Mouse (Mus musculus) liver, embryonic 13.5 days (tissue): ENCODE measurements around the gene Cbx1. TPM values are rescaled to one million over a fixed set of nuclear protein-coding genes. Genes with fewer than 3 reads are reported as not detected.

Experiments used
- ATAC-seq: fragments of 200-750 bp; cut with Nextera tagmentation; 2 replicates; pipeline ENCODE4 v1.8.0; 2017; ENCODE audit warnings: low read depth, mild to moderate bottlenecking, moderate number of reproducible peaks, moderate library complexity
- DNase-seq: peaks from one replicate; pipeline ENCODE4 v3.0.0; 2022
- H3K27ac ChIP-seq: fragments of 300-500 bp; sonication (generic); 2 replicates; pipeline ENCODE4 v1.5.1; 2015; ENCODE audit warnings: moderate library complexity, mild to moderate bottlenecking, inconsistent platforms
- H3K27me3 ChIP-seq: fragments of 300-500 bp; sonication (generic); 2 replicates; pipeline ENCODE4 v1.6.1; 2015; ENCODE audit warnings: mild to moderate bottlenecking, inconsistent platforms
- H3K36me3 ChIP-seq: fragments of 300-500 bp; sonication (generic); 2 replicates; pipeline ENCODE4 v1.6.1; 2015; ENCODE audit warnings: mild to moderate bottlenecking, inconsistent platforms
- H3K4me1 ChIP-seq: fragments of 300-500 bp; sonication (generic); replicated peaks from 2 replicates; pipeline ENCODE4 v1.6.1; 2015; ENCODE audit warnings: inconsistent platforms
- H3K4me2 ChIP-seq: fragments of 300-500 bp; sonication (generic); 2 replicates; pipeline ENCODE4 v1.6.1; 2015; ENCODE audit warnings: inconsistent platforms, mild to moderate bottlenecking, moderate library complexity
- H3K4me3 ChIP-seq: fragments of 300-500 bp; sonication (generic); replicated peaks from 2 replicates; pipeline ENCODE4 v1.5.1; 2015; ENCODE audit warnings: mild to moderate bottlenecking, inconsistent platforms
- H3K9ac ChIP-seq: fragments of 300-500 bp; sonication (generic); 2 replicates; pipeline ENCODE4 v1.6.1; 2015; ENCODE audit warnings: mild to moderate bottlenecking, inconsistent platforms
- H3K9me3 ChIP-seq: fragments of 300-500 bp; sonication (generic); replicated peaks from 2 replicates; pipeline ENCODE4 v1.6.1; 2016; ENCODE audit warnings: inconsistent platforms
- WGBS: fragments of 180-500 bp; shearing (Covaris S2); methylation state at CpG from one replicate; pipeline ENCODE4 v1.1.7; 2015; ENCODE audit not compliant: insufficient replicate concordance; 5-methylcytosine and 5-hydroxymethylcytosine counted together
- polyA plus RNA-seq: library from polyadenylated mRNA; unstranded; fragments of >200 nt; fragmentation: Nextera tagmentation; extraction: Ambion mirVana; gene quantifications from 2 replicates; pipeline ENCODE4 v1.2.1, GENCODE M21; 2015

Cbx1 gene
- polyA plus RNA-seq, 1 experiment from 2014 or later, result 47.5 TPM

DNA sequence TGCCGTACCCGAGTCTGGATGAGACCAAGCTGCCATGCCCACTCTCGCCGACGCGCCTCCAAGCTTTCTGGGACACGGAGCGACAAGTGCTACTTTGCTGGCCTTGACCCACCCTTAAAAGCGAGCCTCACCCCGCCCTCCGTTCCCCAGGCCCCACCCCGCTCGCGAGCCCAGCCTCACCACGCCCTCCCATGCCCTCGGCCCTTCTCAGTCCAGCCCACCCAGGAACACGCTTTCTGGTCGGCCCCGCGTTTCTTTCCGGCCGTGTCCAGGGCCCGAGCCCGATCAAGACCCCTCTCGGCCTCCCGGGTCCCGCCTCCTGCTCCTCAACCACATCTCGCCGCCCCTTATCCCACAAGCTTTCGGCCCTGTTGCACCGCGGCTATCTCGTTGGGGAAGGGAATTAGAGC lies 40.5 kb downstream of the Cbx1 start:
- Histone ChIP-seq H3K27ac (peak overlapping the region; percentile 96), H3K4me3 (peak overlapping the region; percentile 78), H3K27me3 (no peaks in the 10 kb centered on the region), H3K4me1 (peaks cover 59% of the 10 kb centered on the region), H3K36me3 (peaks cover 32% of the 10 kb centered on the region), H3K4me2 (peak overlapping the region; percentile 91), H3K9ac (peak overlapping the region; percentile 86), H3K9me3 (no peaks in the 10 kb centered on the region)
- under 1% methylated on average over 33 of the region's 33 CpGs for WGBS
- peak; percentile 83 for ATAC-seq
- DNase-seq, result peak; percentile 84

- ATAC-seq (peak; percentile 97), DNase-seq (peak; percentile 98)
- peak within 1 kb of the TSS; percentile 91 for H3K4me2 ChIP-seq
- H3K4me3 ChIP-seq, result peak within 1 kb of the TSS; percentile 78
- no peaks in the 10 kb centered on the region for H3K27me3 ChIP-seq
- under 1% methylated on average over 51 of the region's 51 CpGs for WGBS
- H3K36me3 ChIP-seq, result peaks cover 31% of the 10 kb centered on the region
- H3K9me3 ChIP-seq, result no peaks in the 10 kb centered on the region
- peak within 1 kb of the TSS; percentile 86 for H3K9ac ChIP-seq
- H3K27ac ChIP-seq, result peak within 1 kb of the TSS; percentile 96
- peaks cover 53% of the 10 kb centered on the region for H3K4me1 ChIP-seq
These were observed 41.0 kb downstream of the Cbx1 start, which contains the start of gene Nfe2l1 for GRCm38 (mm10) chr11:96829813-96830538. Gene Nfe2l1 (minus strand): TSS chr11:96829968.

DNA sequence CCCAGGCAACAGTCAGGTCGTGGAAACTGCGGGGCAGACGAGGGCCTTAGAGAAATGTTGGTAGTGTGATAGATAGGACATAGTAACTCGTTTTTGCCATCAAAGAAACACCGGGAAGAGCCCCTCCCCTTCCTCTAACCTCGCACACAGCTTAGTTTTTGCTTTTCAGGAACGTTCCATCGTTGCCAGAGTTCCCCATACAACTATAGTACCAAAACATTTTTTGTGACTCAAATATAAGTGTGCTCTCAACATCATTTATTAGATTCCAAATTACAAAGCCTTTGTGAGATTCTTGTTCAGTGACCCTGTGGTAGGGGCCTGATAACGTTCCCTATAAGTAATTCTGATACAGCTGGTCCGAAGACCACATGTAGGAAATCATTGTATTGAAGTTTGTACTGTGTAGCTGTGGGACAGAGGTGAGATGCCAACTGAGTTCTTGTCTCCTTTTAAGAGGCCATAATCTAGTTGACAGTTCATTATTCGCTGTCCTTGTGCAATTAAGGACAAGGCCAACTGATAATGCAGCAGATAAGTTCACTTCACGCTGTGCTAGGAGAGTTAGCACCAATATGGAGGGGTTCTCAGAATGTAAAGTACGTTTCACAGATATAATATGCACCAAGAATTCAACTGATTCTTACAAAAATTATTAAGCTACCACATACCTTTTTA lies 41.8 kb downstream of the Cbx1 start:
- Histone ChIP-seq H3K36me3 (peaks cover 24% of the 10 kb centered on the region), H3K4me1 (peaks cover 46% of the 10 kb centered on the region), H3K27ac (peak overlapping the region; percentile 64), H3K4me2 (peak overlapping the region; percentile 73), H3K9ac (peak overlapping the region; percentile 72), H3K4me3 (peak overlapping the region; percentile 78), H3K9me3 (no peaks in the 10 kb centered on the region), H3K27me3 (no peaks in the 10 kb centered on the region)
- DNase-seq (no peak), ATAC-seq (no peak)
- 10% methylated on average over 13 of the region's 13 CpGs for WGBS

DNA sequence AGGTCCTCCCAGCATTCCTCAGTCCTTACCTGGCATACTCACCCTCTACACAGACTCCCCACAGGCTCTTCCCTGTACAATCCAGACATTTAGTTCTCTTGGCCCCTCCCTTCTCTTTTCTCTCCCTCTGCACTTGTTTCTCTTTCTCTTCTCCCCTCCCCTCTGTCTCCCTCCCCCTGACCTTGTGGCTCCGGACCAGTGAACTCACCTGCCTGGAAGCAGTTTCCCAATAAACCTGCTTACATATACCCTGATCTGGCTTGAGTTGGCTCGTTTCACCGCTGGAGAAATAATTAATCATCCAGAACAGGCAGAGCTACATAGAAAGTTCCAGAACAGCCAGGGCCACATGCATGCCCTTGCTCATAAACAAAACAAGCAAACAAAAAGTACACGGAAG lies 42.6 kb downstream of the Cbx1 start:
- Histone ChIP-seq H3K27ac (0 out of 2 replicates have a peak overlapping the region, but pooled peaks have one; percentile 14), H3K4me1 (peaks cover 41% of the 10 kb centered on the region), H3K4me3 (no peak overlapping the region), H3K36me3 (peaks cover 15% of the 10 kb centered on the region), H3K9me3 (no peaks in the 10 kb centered on the region), H3K9ac (no peak overlapping the region), H3K4me2 (no peak overlapping the region), H3K27me3 (no peaks in the 10 kb centered on the region)
- DNase-seq (no peak), ATAC-seq (no peak)
- WGBS, result 71% methylated on average over 4 of the region's 4 CpGs

- Histone ChIP-seq H3K4me1 (peaks cover 31% of the 10 kb centered on the region), H3K36me3 (peaks cover 8% of the 10 kb centered on the region), H3K4me3 (no peak overlapping the region), H3K27ac (no peak overlapping the region), H3K27me3 (0 out of 2 replicates have a peak, but pooled peaks cover 4% of the 10 kb centered on the region), H3K9ac (no peak overlapping the region), H3K9me3 (no peaks in the 10 kb centered on the region), H3K4me2 (no peak overlapping the region)
- 78% methylated on average over 3 of the region's 3 CpGs for WGBS
- no peak for ATAC-seq
- DNase-seq, result no peak
These were observed 43.6 kb downstream of the Cbx1 start for GRCm38 (mm10) chr11:96832541-96832940.

DNA sequence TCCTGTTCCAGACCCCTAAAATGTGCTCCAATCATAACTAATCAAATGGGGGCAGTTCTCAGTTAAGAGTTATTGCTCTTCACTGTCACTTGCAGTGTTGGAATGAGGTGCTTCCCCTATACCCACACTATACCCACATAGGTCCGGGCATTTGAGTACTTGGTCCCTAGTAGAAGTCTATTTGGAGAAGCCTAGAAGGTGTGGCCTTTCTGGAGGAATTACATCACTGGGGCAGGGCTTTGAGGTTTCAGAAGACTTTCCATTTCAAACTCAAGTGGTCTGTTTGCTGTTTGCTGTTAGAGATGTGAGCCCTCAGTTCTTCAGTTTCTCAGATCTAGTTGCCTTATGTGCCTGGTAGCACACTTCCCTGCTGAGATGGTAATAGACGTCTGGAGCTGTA lies 44.0 kb downstream of the Cbx1 start:
- no peak for ATAC-seq
- WGBS, result 59% methylated on average over 2 of the region's 2 CpGs
- DNase-seq, result no peak
- H3K36me3 ChIP-seq, result peaks cover 3% of the 10 kb centered on the region
- 0 out of 2 replicates have a peak, but pooled peaks cover 4% of the 10 kb centered on the region for H3K27me3 ChIP-seq
- H3K4me2 ChIP-seq, result no peak overlapping the region
- no peak overlapping the region for H3K27ac ChIP-seq
- H3K9me3 ChIP-seq, result no peaks in the 10 kb centered on the region
- no peak overlapping the region for H3K9ac ChIP-seq
- H3K4me1 ChIP-seq, result peaks cover 27% of the 10 kb centered on the region
- no peak overlapping the region for H3K4me3 ChIP-seq

DNA sequence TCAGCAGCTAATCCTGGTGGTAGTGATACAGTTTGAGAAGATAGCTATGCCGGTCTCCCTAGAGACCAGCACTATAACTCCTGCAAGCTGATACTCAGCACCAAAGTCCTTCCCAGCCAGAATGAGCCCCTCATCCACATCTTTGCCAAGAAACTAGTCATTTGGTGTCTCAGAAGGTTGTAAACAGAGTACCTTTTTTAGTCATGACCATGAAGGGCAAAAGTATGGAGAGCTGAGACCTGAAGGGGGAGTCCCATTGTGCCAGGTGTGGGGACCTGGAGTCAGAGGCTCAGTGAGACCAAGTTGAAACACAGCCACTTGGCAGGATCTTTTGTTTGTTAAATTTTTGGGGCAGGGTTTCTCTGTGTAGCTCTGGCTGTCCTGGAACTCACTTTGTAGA lies 45.2 kb downstream of the Cbx1 start:
- H3K36me3 ChIP-seq, result no peaks in the 10 kb centered on the region
- H3K27ac ChIP-seq, result no peak overlapping the region
- 82% methylated on average over 1 of the region's 1 CpGs for WGBS
- no peaks in the 10 kb centered on the region for H3K9me3 ChIP-seq
- H3K27me3 ChIP-seq, result peaks cover 10% of the 10 kb centered on the region; the same call in 1 of the 2 replicates
- DNase-seq (no peak), ATAC-seq (no peak)
- no peak overlapping the region for H3K4me3 ChIP-seq
- H3K9ac ChIP-seq, result no peak overlapping the region
- no peak overlapping the region for H3K4me2 ChIP-seq
- H3K4me1 ChIP-seq, result peaks cover 15% of the 10 kb centered on the region

GRCm38 (mm10) chr11:96837298-96837697 lies 48.4 kb downstream of the Cbx1 start:
- ATAC-seq, result no peak
- no peak for DNase-seq
- Histone ChIP-seq H3K4me3 (no peak overlapping the region), H3K9me3 (no peaks in the 10 kb centered on the region), H3K4me1 (0 out of 2 replicates have a peak, but pooled peaks cover 4% of the 10 kb centered on the region), H3K36me3 (no peaks in the 10 kb centered on the region), H3K9ac (no peak overlapping the region), H3K27me3 (peaks cover 10% of the 10 kb centered on the region; the same call in 1 of the 2 replicates), H3K27ac (no peak overlapping the region), H3K4me2 (no peak overlapping the region)
- WGBS, result 41% methylated on average over 9 of the region's 9 CpGs

- no peak overlapping the region for H3K9ac ChIP-seq
- H3K4me1 ChIP-seq, result 0 out of 2 replicates have a peak, but pooled peaks cover 4% of the 10 kb centered on the region
- H3K27ac ChIP-seq, result no peak overlapping the region
- H3K4me3 ChIP-seq, result no peak overlapping the region
- no peaks in the 10 kb centered on the region for H3K36me3 ChIP-seq
- DNase-seq (no peak), ATAC-seq (no peak)
- H3K9me3 ChIP-seq, result no peaks in the 10 kb centered on the region
- WGBS, result 60% methylated on average over 4 of the region's 4 CpGs
- H3K27me3 ChIP-seq, result peaks cover 10% of the 10 kb centered on the region; the same call in 1 of the 2 replicates
- H3K4me2 ChIP-seq, result no peak overlapping the region
These were observed 49.4 kb downstream of the Cbx1 start for GRCm38 (mm10) chr11:96838341-96838740.

DNA sequence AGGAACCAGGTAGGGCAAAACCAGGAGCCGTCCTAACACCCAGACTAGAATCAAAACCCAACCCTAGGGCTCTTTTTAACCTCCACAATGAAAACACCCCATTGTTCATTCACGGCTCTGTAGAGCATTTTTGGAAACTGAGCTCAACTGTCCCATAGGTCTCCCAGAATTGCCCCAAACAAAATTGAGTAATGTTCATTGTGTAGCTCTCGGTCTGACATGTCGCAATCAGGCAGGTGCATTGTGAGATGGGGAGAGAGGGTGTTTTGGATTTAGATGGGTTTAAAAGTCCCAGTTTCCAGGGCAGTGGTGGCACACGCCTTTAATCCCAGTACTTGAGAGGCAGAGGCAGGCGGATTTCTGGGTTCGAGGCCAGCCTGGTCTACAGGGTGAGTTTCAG lies 50.5 kb downstream of the Cbx1 start:
- no peak overlapping the region for H3K27ac ChIP-seq
- H3K4me3 ChIP-seq, result no peak overlapping the region
- H3K9ac ChIP-seq, result no peak overlapping the region
- no peak overlapping the region for H3K4me2 ChIP-seq
- no peaks in the 10 kb centered on the region for H3K36me3 ChIP-seq
- WGBS, result 60% methylated on average over 7 of the region's 7 CpGs
- H3K4me1 ChIP-seq, result 0 out of 2 replicates have a peak, but pooled peaks cover 4% of the 10 kb centered on the region
- H3K27me3 ChIP-seq, result peaks cover 10% of the 10 kb centered on the region; the same call in 1 of the 2 replicates
- DNase-seq (no peak), ATAC-seq (no peak)
- no peaks in the 10 kb centered on the region for H3K9me3 ChIP-seq

DNA sequence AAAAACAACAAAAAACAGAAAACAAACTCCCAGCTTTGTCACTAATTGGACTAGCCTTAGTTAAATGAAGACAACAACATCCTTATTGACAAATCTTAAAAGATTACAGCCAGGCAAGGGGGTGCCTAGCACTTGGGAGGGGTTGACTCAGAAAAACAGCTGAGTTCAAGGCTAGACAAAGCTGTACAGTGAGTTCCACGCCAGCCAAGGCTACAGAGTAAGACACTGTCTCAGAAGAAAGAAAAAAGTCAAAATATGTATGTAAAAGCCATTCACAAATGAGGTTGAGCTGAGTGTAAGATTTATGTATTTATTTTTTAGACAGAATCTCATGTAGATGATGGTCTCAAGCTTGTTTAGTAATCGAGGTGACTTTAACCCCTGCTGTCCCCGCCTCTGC lies 51.0 kb downstream of the Cbx1 start:
- no peak for DNase-seq
- ATAC-seq, result no peak
- no peak overlapping the region for H3K9ac ChIP-seq

More for the DNA sequence above, 51.0 kb downstream of the Cbx1 start:
- Histone ChIP-seq H3K36me3 (no peaks in the 10 kb centered on the region), H3K27ac (no peak overlapping the region), H3K9me3 (no peaks in the 10 kb centered on the region), H3K27me3 (peaks cover 10% of the 10 kb centered on the region; the same call in 1 of the 2 replicates), H3K4me2 (no peak overlapping the region), H3K4me1 (0 out of 2 replicates have a peak, but pooled peaks cover 4% of the 10 kb centered on the region), H3K4me3 (no peak overlapping the region)
- 52% methylated on average over 3 of the region's 3 CpGs for WGBS
